Mouse (Mus musculus): ENCODE data around the gene Zranb3.

- TF ChIP-seq POLR2A (IDR thresholded peaks at IDR 0.05; ENCODE audit: borderline replicate concordance, control insufficient read depth, low read depth, low read length) (no peak), CTCF (IDR thresholded peaks at IDR 0.05; ENCODE audit: control insufficient read depth, insufficient read depth, low read length) (no peak)
These were observed 132.0 kb downstream of the Zranb3 start for GRCm38 (mm10) chr1:127970870-127971269.

Measured in bone marrow, adult 2 months (tissue).